Mouse (Mus musculus) urinary bladder, postnatal 4 days (tissue): Measurements from ENCODE around the gene Fbxl19.
"Not testable (repeated sequence)": the region's sequence is repeated elsewhere in the genome, so short reads cannot be mapped to it uniquely, and the experiment has no call there.

ENCODE experiments used
- DNase-seq, 2 experiments: peaks; one replicate each; pipeline ENCODE4 v3.0.0; 2021 to 2022; ENCODE audit warnings: low spot score in 2 of 2

Fbxl19 gene

GRCm38 (mm10) chr7:127767671-127768345 lies 23.5 kb downstream of the Fbxl19 start:
- DNase-seq: no peak

DNA sequence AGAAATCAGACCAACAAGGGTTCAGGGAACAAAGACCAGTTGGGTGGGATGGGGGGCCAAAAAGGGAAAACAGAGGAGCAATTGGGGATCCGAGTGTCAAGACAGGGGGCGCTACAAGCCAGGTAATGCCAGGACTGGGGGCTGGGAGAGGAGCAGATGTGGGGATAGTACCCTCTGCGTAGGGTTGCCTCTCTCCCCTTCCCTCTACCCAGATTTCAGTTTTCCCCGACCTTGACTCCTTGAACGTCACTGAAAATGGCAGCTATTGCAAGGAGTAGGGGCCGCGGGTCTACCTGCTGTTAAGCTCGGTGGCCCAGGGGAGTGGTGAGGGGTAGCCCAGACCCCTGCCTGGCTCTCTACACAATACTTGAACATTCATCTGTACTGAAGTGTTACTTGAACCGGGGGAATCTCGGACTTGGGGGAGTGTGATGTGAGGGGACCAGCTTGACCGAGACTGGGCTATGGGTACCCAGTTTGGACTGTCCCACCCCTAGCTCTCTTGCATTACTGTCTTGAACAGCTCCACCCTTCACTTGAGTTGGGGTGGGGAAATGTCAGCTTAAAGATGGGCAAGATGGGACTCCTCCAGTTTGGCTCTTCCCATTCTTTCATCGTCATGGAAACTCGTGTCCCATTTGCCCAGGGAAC lies 24.1 kb downstream of the Fbxl19 start:
- DNase-seq: no peak

- DNase-seq: peak; percentile 94 to 95
These were observed 24.8 kb downstream of the Fbxl19 start for GRCm38 (mm10) chr7:127768997-127769593.

- DNase-seq: peak; percentile 85 to 87
These were observed 25.3 kb downstream of the Fbxl19 start, which contains the start of gene Orai3 for GRCm38 (mm10) chr7:127769651-127770038. TSS of gene Orai3 (plus strand) at chr7:127769815.

GRCm38 (mm10) chr7:127770039-127770905 lies 25.9 kb downstream of the Fbxl19 start:
- DNase-seq: peak in 1 of 2 experiments; percentile 44

DNA sequence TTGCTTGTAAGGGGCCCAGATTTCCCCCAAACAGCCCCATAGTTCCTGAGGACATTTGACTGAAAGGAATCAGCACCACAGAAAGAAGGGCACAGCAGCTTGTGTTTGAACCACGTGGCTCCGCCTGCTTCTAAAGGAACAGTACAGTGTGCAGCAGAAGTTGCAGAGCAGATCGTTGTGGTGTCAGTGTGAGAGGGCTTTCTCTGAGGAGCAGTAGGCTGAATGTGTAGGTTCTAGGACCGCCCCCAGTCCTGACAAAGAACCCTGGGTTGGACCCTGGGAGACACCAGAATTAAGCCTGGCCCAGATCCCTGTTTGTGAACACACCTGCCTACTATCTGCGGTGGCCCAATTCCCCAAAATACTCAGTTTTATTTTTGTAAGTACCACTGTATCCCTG lies 26.9 kb downstream of the Fbxl19 start:
- no peak for DNase-seq

- DNase-seq: no peak
These were observed 27.7 kb downstream of the Fbxl19 start for GRCm38 (mm10) chr7:127772080-127772479.

DNA sequence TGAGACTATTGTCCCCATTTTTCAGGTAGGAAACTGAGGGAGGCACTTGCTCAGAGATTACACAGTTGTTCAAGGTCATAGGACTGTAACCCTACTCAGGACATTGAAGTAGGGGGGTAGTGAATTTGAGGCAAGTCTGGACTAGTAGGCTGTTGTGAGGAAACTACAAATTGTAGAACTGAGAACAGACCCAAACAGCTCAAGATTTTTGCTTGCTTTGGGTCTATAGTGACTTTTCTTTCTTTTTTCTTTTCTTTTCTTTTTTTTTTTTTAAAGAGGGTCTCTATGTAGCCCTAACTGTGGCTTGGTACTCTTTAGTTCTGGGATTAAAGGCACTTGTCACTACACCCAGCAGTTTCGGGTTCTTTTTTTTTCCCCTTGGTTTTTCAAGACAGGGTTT lies 28.2 kb downstream of the Fbxl19 start:
- no peak for DNase-seq

DNA sequence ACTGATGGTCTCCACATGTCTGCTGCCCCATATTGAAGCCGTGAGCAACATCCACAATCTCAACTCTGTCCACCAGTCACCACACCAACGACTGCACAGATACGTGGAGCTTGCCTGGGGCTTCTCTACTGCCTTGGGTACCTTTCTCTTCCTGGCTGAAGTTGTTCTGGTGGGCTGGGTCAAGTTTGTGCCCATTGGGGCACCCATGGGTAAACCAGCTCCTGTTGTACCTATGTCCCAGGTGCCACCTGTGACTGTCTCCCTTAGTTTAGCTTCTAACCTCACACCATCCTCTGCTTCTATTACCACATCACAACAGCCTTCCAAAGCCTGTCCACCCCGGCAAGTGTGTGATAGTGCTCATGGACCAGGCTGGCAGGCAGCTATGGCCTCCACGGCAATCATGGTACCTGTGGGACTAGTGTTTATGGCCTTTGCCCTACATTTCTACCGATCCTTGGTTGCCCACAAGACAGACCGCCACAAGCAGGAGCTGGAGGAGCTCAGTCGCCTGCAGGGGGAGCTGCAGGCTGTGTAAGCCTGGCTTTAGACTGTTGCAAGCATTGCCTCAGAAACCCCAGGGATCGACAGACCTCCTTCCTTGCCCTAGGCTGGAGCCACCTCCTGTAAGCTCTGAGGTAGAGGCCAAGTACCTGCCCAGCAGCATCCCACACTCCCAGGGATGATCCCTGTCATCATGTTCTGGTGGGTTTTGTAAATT lies 29.5 kb downstream of the Fbxl19 start:
- peak; percentile 55 to 74 for DNase-seq

- DNase-seq: not testable (repeated sequence)
These were observed 31.5 kb downstream of the Fbxl19 start for GRCm38 (mm10) chr7:127775837-127776236.

DNA sequence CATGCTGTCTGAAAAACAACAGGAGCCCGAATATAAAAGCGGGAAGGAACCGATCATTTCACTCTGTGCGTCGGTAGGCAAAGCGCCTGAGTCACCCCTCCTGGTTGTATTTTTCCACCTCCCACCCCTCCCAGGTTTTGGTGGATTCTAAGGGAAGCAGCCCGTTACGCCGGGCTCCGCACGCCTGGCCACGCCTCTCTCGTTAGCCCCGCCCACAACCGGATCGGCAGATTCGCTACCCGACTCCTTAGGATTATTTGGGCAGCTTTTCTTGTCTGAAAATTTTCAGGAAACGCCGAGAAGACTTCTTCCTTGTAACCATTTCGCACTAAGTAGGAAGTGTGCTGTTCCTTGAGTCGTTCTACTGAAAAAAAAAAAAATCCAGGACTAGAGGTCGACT lies 32.1 kb downstream of the Fbxl19 start, which contains the start of gene Setd1a:
Gene Setd1a (plus strand): TSS at position 245 of the 400 bp plus-strand sequence.
- peak; percentile 77 to 93 for DNase-seq

GRCm38 (mm10) chr7:127776878-127777473 lies 32.6 kb downstream of the Fbxl19 start:
- peak; percentile 95 to 97 for DNase-seq

DNA sequence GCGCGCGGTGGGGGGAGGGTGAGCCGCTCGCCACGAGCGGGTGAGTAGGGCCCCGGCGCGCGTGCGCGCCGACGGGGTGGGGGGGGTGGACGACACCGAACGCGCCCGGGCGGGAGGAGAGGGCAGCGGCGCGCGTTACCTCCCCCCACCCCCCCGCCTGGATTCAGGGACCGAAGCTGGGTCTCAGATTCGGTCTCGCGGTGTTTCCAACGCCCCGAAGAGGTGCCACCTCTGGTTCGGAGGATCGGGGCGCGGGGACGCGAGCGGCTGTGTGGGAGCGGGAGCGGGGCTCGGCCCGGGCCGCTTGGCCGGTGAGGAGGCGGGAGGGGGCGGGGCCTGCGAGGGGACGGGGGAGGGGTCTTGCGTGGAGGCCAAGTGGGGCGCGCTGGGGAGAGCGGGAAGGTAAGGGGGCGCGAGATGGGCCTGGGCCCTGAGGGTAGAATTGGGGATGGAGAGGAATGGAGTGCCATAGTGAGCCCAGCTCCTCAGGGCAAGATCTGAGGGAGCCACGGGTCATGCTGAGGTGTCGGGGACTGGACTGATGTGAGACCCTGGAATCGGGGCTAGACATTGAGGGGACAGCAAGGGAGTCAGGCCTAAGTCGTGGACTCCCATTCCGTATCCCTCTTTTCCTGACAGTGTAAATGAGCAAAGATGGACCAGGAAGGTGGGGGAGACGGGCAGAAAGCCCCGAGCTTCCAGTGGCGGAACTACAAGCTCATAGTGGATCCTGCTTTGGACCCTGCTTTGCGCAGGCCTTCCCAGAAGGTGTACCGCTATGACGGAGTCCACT lies 33.3 kb downstream of the Fbxl19 start:
- peak in 1 of 2 experiments; percentile 57 for DNase-seq

- DNase-seq: no peak
These were observed 34.0 kb downstream of the Fbxl19 start for GRCm38 (mm10) chr7:127778350-127778749.

DNA sequence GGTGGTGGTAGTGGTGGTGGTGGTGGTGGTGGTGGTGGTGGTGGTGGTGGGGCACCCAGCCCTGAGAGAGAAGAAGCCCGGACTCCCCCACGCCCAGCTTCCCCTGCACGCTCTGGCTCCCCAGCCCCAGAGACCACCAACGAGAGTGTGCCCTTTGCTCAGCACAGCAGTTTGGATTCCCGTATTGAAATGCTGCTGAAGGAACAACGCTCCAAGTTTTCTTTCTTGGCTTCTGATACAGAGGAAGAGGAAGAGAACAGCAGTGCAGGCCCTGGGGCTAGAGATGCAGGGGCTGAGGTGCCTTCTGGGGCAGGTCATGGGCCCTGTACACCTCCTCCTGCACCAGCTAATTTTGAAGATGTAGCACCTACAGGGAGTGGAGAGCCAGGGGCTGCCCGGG lies 41.0 kb downstream of the Fbxl19 start, which contains the start of gene Gm49388:
Gene Gm49388 (plus strand): TSS at position 301 of the 400 bp plus-strand sequence.
- no peak for DNase-seq

DNA sequence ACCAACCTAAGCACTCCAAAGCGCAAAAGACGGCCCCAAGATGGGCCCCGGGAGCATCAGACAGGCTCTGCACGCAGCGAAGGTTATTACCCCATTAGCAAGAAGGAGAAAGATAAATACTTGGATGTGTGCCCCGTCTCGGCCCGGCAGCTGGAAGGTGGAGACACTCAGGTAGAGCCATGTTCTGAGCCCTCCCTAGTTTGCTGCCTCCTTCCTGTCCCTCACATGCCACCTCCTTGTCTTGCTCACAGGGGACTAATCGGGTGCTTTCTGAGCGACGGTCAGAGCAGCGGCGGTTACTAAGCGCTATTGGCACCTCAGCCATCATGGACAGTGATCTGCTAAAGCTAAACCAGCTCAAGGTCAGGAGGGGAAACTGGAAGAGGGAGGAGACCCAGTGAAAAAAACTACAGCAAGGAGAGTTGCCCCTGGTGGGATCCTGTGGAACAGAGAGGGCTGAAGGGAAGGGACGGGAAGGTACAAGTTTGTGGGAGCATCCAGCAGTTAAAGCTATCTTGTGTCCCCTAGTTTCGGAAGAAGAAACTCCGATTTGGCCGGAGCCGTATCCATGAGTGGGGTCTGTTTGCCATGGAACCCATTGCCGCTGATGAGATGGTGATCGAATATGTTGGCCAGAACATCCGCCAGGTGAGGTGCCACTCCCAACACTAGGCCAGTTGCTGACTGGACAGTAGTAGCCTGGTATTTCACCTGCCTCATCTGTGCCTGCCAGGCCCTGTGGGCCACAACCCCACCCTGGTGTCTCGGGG lies 52.9 kb downstream of the Fbxl19 start:
- no peak for DNase-seq

- DNase-seq: no peak
These were observed 54.2 kb downstream of the Fbxl19 start for GRCm38 (mm10) chr7:127798591-127798990.

DNA sequence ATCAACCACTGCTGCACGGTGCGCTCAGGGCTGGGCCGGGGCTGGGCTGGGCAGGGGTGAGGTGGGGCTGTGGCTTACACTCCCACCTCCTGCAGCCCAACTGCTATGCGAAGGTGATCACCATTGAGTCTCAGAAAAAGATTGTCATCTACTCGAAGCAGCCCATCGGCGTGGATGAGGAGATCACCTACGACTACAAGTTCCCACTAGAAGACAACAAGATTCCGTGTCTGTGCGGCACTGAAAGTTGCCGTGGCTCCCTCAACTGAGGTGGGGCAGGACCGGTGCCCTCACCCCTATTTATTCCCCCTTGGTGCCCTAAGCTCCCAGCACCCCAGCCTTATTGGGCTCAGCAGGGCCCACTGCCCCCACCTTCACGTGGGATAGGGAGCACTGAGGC lies 54.9 kb downstream of the Fbxl19 start:
- no peak for DNase-seq

DNA sequence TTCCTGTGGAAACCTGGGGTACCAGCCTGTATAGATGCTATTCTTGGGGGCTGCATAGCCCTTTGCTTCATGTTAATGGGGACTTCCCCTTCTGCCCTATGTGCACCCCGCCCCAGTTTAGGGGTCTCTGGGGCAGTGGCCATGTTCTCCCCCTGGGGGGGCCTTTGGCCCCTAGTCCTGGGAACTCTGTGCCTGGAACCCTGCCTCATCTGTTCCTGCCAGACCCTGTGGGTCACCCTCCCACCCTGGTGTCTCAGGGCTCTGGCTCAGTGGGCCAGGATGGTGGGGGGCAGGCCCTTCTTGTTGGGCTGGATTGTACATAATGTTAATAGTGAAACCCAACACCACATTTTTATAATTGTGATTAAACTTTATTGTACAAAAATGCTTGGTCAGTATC lies 55.4 kb downstream of the Fbxl19 start:
- no peak for DNase-seq
